Mouse (Mus musculus) heart, embryonic 14.5 days (tissue): Measurements from ENCODE around the gene Cox6a1. TPM values are rescaled to one million over a fixed set of nuclear protein-coding genes. Genes with fewer than 3 reads are reported as not detected.

Experiments
- ATAC-seq: fragments of 200-750 bp; cut with Nextera tagmentation; 2 replicates; pipeline ENCODE4 v1.8.0; 2017; ENCODE audit warnings: low read depth, moderate TSS enrichment; ENCODE audit not compliant: insufficient number of reproducible peaks, insufficient read depth, low FRiP score
- H3K27ac ChIP-seq, 2 experiments: fragments of 200-500 bp in 1 of 2; fragments of 300-500 bp in 1 of 2; sonication (generic) in 1 of 2; replicated peaks in 1 of 2; 2 replicates each; pipeline ENCODE4 v1.5.1; 2012 to 2014; ENCODE audit warnings: low read depth in 2 of 2, low read length in 2 of 2, control low read depth in 1 of 2, mild to moderate bottlenecking in 1 of 2, mixed read lengths in 1 of 2; ENCODE audit not compliant: control insufficient read depth in 1 of 2, insufficient read depth in 1 of 2
- H3K27me3 ChIP-seq: fragments of 300-500 bp; sonication (generic); 2 replicates; pipeline ENCODE4 v1.6.1; 2014; ENCODE audit warnings: mild to moderate bottlenecking, low read length, control low read depth; ENCODE audit not compliant: control insufficient read depth, insufficient read depth
- H3K36me3 ChIP-seq: fragments of 300-500 bp; sonication (generic); 2 replicates; pipeline ENCODE4 v1.6.1; 2014; ENCODE audit warnings: mild to moderate bottlenecking, control low read depth, low read length, mixed read lengths; ENCODE audit not compliant: control insufficient read depth, insufficient read depth
- H3K4me1 ChIP-seq, 2 experiments: fragments of 200-500 bp in 1 of 2; fragments of 300-500 bp in 1 of 2; sonication (generic) in 1 of 2; 2 replicates each; pipeline ENCODE4 v1.6.1; 2012 to 2014; ENCODE audit warnings: low read length in 2 of 2, control low read depth in 1 of 2, mixed read lengths in 1 of 2; ENCODE audit not compliant: control insufficient read depth in 2 of 2, insufficient read depth in 2 of 2
- H3K4me2 ChIP-seq: fragments of 300-500 bp; sonication (generic); 2 replicates; pipeline ENCODE4 v1.6.1; 2014; ENCODE audit warnings: mild to moderate bottlenecking, low read length
- H3K4me3 ChIP-seq, 2 experiments: fragments of 200-500 bp in 1 of 2; fragments of 300-500 bp in 1 of 2; sonication (generic) in 1 of 2; 2 replicates each; pipeline ENCODE4 v1.5.1; 2012 to 2014; ENCODE audit warnings: low read length in 2 of 2, mild to moderate bottlenecking in 2 of 2, control low read depth in 1 of 2, low read depth in 1 of 2, moderate library complexity in 1 of 2; ENCODE audit not compliant: control insufficient read depth in 1 of 2, insufficient read depth in 1 of 2
- H3K9ac ChIP-seq: fragments of 300-500 bp; sonication (generic); 2 replicates; pipeline ENCODE4 v1.6.1; 2014; ENCODE audit warnings: mild to moderate bottlenecking, low read length
- H3K9me3 ChIP-seq: fragments of 300-500 bp; sonication (generic); 2 replicates; pipeline ENCODE4 v1.6.1; 2016; ENCODE audit warnings: low read length, control low read depth; ENCODE audit not compliant: control insufficient read depth
- WGBS: fragments of 180-500 bp; shearing (Covaris S2); extraction: QIAGEN DNeasy Blood & Tissue Kit; methylation state at CpG from one replicate; pipeline ENCODE4 v1.1.7; 2014; 5-methylcytosine and 5-hydroxymethylcytosine counted together
- polyA plus RNA-seq: library from polyadenylated mRNA; unstranded; fragments of >200 nt; fragmentation: Nextera tagmentation; extraction: Ambion mirVana; gene quantifications from 2 replicates; pipeline ENCODE4 v1.2.1, GENCODE M21; 2014

The Cox6a1 gene
- polyA plus RNA-seq = 1,685 and 1,706 TPM in 2 replicates

DNA sequence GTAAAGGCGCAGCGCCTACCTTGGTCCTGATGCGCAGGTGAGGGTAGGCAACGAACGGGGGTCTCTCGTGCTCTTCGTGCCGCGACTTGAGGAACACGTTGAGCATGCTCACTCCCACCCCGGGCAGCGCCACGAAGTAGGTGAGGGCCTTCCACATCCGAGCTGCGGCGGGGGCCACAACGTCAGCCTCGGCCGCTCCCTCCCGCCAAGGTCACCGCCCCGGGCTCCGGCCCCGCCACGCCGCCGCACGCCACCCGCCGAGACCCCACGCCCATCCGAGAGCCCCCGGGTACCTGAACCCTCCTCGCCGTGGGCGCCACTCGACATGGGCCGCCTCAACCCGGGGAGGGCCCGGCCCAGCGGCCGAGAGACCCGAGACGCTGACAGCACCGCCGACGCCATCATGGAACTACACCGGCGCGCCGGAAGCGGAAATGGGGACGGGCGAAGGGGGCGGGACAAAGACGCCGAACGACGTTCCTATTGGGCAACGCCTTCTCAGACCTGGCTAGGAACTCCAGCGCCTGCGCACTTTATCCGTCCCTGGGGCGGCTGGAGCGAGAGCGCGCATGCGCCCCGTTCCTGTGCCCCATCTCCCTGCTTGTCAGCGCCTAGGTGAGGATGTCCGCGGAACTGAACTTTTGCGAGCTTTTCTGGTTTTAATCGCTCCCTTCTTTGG, at the start of gene Cox6a1:
Gene Cox6a1, minus strand, starts transcription at position 436 of the 679 bp plus-strand sequence.
- Histone ChIP-seq H3K9me3 (0 out of 2 replicates have a peak, but pooled peaks cover 3% of the 10 kb centered on the region), H3K9ac (peak within 1 kb of the TSS; percentile 87), H3K4me1 (peaks cover 0 to 7% of the 10 kb centered on the region in 2 experiments; a peak in 2 of 4 replicates), H3K4me2 (peak within 1 kb of the TSS; percentile 85), H3K27me3 (no peaks in the 10 kb centered on the region), H3K36me3 (peaks cover 35% of the 10 kb centered on the region), H3K27ac (peak within 1 kb of the TSS; percentile 69 to 74), H3K4me3 (peak within 1 kb of the TSS; percentile 74 to 93)
- ATAC-seq = peak; percentile 92
- under 1% methylated on average over 64 of the region's 74 CpGs for WGBS

DNA sequence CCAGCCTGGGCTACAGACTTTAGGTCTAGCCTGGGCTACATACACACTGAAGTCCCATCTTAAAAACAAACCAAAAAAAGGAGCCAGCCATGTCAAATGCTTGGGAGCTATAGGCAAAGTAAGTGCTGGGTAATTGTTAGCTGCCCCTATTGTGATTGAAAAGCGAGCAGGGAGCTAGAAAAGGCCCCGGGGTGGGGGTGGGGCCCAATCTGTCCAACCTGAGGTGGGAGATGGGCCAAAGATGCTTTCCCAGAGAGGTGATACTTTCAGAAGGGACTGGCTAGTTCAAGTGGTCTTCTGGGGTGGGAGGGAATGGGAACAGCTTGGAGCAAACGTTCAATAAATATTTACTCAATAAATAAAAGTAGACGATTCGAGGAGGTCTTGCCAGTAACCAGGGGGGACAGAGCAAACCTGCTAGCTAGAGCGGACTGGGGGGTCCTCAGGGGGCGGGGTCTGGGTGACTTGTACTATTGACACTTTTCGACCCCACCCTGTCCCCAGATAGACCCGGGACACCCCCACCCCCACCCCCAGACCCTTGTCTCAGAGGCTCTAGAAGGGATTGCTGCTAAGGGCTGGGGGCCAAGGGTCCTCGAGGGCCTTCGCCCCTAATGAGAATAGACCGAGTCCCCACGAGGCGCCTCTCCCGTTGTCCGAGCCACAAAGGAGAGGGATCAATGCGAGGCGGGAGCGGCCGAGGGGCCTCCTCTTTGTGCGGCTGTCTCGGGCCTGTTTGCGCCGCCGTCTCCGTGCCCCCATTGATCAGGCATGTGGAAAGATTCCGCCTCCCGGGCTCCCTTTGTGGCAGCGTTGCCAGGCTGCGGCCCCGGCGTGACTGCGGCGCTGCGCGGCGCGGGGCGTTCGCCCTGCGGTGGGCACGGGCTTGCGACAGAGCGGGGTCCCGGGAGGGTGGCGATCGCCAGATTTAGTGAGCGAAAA, 49.3 kb upstream of the Cox6a1 start:
- WGBS = 5% methylated on average over 48 of the region's 48 CpGs
- peaks cover 9 to 14% of the 10 kb centered on the region in 2 experiments for H3K4me1 ChIP-seq
- H3K27ac ChIP-seq = no peak overlapping the region
- H3K27me3 ChIP-seq = peaks cover 12% of the 10 kb centered on the region; the same call in 1 of the 2 replicates
- H3K36me3 ChIP-seq = no peaks in the 10 kb centered on the region
- no peaks in the 10 kb centered on the region for H3K9me3 ChIP-seq
- no peak for ATAC-seq
- peak overlapping the region; percentile 47 to 53 for H3K4me3 ChIP-seq
- peak overlapping the region; percentile 79 for H3K9ac ChIP-seq
- H3K4me2 ChIP-seq = peak overlapping the region; percentile 95

DNA sequence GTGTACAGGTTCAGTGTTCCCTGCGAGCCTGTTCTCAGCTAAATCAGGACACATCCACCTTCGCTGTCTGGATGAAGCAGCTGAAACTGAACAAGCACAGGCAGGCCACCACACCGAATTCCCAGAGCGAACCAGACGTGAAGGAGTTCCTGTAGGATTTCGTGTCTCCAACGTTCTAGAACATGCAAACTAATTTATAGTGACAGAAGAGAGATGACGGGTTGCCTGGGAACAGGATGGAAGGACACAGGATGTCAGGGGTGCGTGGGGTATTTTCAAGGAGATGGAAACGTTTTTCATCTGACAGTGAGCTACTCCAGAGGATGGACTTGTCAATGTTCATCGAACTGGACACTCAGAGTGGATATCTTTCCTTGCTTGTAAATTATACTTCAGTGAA, 47.9 kb upstream of the Cox6a1 start:
- Histone ChIP-seq H3K4me2 (no peak overlapping the region), H3K4me1 (peaks cover 9 to 14% of the 10 kb centered on the region in 2 experiments), H3K4me3 (no peak overlapping the region), H3K27ac (no peak overlapping the region), H3K36me3 (no peaks in the 10 kb centered on the region), H3K9ac (no peak overlapping the region), H3K9me3 (no peaks in the 10 kb centered on the region), H3K27me3 (peaks cover 12% of the 10 kb centered on the region; the same call in 1 of the 2 replicates)
- WGBS = 68% methylated on average over 11 of the region's 11 CpGs
- no peak for ATAC-seq

DNA sequence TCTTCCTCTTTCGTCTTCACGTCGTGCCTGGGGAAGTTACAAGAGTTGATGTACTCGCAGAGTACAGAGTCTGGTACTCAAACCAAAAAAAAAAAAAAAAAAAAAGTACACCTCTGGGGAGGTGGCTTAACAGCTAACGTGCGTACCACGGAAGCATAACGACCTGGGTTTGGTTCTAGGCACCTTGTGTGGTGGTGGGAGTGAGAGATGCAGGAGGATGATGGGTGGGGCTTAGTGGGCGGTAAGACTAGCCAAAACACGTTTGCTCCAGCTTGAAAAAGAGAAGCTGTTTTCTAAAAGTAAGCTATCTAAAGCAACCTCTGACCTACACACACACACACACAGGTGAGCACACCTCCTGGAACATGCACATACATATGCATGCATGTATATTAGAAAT, 46.1 kb upstream of the Cox6a1 start:
- Histone ChIP-seq H3K4me2 (0 out of 2 replicates have a peak overlapping the region, but pooled peaks have one; percentile 54), H3K27ac (no peak overlapping the region), H3K36me3 (no peaks in the 10 kb centered on the region), H3K27me3 (peaks cover 12% of the 10 kb centered on the region; the same call in 1 of the 2 replicates), H3K4me3 (no peak overlapping the region), H3K4me1 (peaks cover 9 to 14% of the 10 kb centered on the region in 2 experiments), H3K9me3 (no peaks in the 10 kb centered on the region), H3K9ac (no peak overlapping the region)
- ATAC-seq = no peak
- WGBS = 24% methylated on average over 10 of the region's 10 CpGs

- H3K4me3 ChIP-seq = no peak overlapping the region
- peaks cover 12% of the 10 kb centered on the region; the same call in 1 of the 2 replicates for H3K27me3 ChIP-seq
- no peaks in the 10 kb centered on the region for H3K36me3 ChIP-seq
- H3K9me3 ChIP-seq = no peaks in the 10 kb centered on the region
- no peak overlapping the region for H3K27ac ChIP-seq
- peak overlapping the region; percentile 54 for H3K4me2 ChIP-seq
- no peak for ATAC-seq
- WGBS = 6% methylated on average over 8 of the region's 8 CpGs
- peaks cover 9 to 14% of the 10 kb centered on the region in 2 experiments for H3K4me1 ChIP-seq
- peak overlapping the region; percentile 31; the same call in 1 of the 2 replicates for H3K9ac ChIP-seq
Measured at GRCm38 (mm10) chr5:115394223-115394622, 45.4 kb upstream of the Cox6a1 start.

DNA sequence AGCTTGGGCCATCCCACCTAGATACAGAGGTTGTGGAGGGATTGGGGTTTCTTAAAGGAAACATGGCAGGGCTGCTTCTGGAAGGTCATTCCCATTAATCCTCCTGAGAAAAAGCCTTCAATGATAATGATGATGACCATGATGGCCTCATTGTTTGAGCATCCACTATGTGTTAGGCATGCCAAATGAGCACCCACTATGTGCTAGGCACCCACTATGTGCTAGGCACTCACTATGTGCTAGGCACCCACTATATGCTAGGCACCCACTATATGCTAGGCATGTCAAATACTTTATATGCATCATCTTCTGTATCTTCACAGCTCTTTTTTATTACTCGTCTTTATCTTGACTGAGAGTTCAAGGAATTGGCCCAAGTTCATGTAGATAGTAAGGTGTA, 44.2 kb upstream of the Cox6a1 start:
- H3K9ac ChIP-seq = no peak overlapping the region
- no peak overlapping the region for H3K4me2 ChIP-seq
- WGBS = 81% methylated on average over 1 of the region's 1 CpGs
- ATAC-seq = no peak
- no peak overlapping the region for H3K4me3 ChIP-seq
- H3K9me3 ChIP-seq = no peaks in the 10 kb centered on the region
- H3K36me3 ChIP-seq = no peaks in the 10 kb centered on the region
- H3K27me3 ChIP-seq = peaks cover 9% of the 10 kb centered on the region; the same call in 1 of the 2 replicates
- peaks cover 7 to 9% of the 10 kb centered on the region in 2 experiments for H3K4me1 ChIP-seq
- H3K27ac ChIP-seq = no peak overlapping the region

- H3K27me3 ChIP-seq = peaks cover 5% of the 10 kb centered on the region; the same call in 1 of the 2 replicates
- no peak for ATAC-seq
- no peak overlapping the region for H3K27ac ChIP-seq
- H3K4me3 ChIP-seq = no peak overlapping the region
- H3K9ac ChIP-seq = no peak overlapping the region
- WGBS = 37% methylated on average over 9 of the region's 9 CpGs
- no peaks in the 10 kb centered on the region for H3K36me3 ChIP-seq
- H3K4me2 ChIP-seq = no peak overlapping the region
- H3K9me3 ChIP-seq = no peaks in the 10 kb centered on the region
- H3K4me1 ChIP-seq = peaks cover 7 to 9% of the 10 kb centered on the region in 2 experiments
Measured at GRCm38 (mm10) chr5:115391935-115392334, 43.2 kb upstream of the Cox6a1 start.
